Mouse (Mus musculus) kidney, embryonic 15.5 days (tissue): ENCODE results near the gene Ksr1. TPM values are rescaled to one million over a fixed set of nuclear protein-coding genes. Genes with fewer than 3 reads are reported as not detected.

Source experiments
- ATAC-seq: fragments of 200-750 bp; cut with Nextera tagmentation; replicated peaks from 2 replicates; pipeline ENCODE4 v1.8.0; 2017; ENCODE audit warnings: moderate TSS enrichment; ENCODE audit not compliant: low FRiP score
- H3K27ac ChIP-seq: fragments of 300-500 bp; sonication (generic); 2 replicates; pipeline ENCODE4 v1.5.1; 2015; ENCODE audit warnings: mild to moderate bottlenecking, inconsistent platforms
- H3K27me3 ChIP-seq: fragments of 300-500 bp; sonication (generic); 2 replicates; pipeline ENCODE4 v1.6.1; 2015; ENCODE audit warnings: inconsistent platforms
- H3K36me3 ChIP-seq: fragments of 300-500 bp; sonication (generic); 2 replicates; pipeline ENCODE4 v1.6.1; 2015; ENCODE audit warnings: inconsistent platforms
- H3K4me1 ChIP-seq: fragments of 300-500 bp; sonication (generic); 2 replicates; pipeline ENCODE4 v1.6.1; 2015; ENCODE audit warnings: inconsistent platforms
- H3K4me2 ChIP-seq: fragments of 300-500 bp; sonication (generic); 2 replicates; pipeline ENCODE4 v1.6.1; 2015; ENCODE audit warnings: moderate library complexity, mild to moderate bottlenecking, inconsistent platforms
- H3K4me3 ChIP-seq: fragments of 300-500 bp; sonication (generic); replicated peaks from 2 replicates; pipeline ENCODE4 v1.5.1; 2015; ENCODE audit warnings: mild to moderate bottlenecking, inconsistent platforms
- H3K9ac ChIP-seq: fragments of 300-500 bp; sonication (generic); 2 replicates; pipeline ENCODE4 v1.6.1; 2015; ENCODE audit warnings: mild to moderate bottlenecking, inconsistent platforms
- H3K9me3 ChIP-seq: fragments of 300-500 bp; sonication (generic); replicated peaks from 2 replicates; pipeline ENCODE4 v1.6.1; 2016; ENCODE audit warnings: inconsistent platforms
- WGBS: fragments of 180-500 bp; shearing (Covaris S2); methylation state at CpG from one replicate; pipeline ENCODE4 v1.1.7; 2015; ENCODE audit warnings: mixed read lengths; 5-methylcytosine and 5-hydroxymethylcytosine counted together
- polyA plus RNA-seq: library from polyadenylated mRNA; unstranded; fragments of >200 nt; fragmentation: Nextera tagmentation; extraction: Ambion mirVana; gene quantifications from 2 replicates; pipeline ENCODE4 v1.2.1, GENCODE M21; 2015

Gene Ksr1
- polyA plus RNA-seq, 1 experiment from 2014 or later = 3.3 TPM

DNA sequence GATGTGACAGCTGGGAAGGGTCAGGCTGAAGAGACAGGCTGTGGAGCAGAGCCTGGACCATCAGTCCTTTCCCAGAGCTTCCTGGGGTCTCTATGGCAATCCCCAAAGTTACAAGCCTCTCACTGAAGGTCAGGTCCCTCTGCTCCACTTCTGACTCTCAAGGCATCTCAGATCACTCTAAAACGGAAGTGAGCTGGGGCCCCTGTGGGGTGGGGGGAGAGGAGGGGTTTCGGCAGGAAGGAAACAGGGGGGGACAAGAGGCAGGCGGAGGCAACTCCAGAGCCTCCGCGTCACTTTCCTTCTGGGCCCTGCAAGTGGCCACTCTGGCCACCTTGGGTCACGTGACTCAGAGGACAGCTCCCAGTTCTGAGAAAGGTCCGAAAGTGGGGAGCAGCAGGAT is 122.9 kb downstream of the Ksr1 start:
- Histone ChIP-seq H3K9ac (no peak overlapping the region), H3K27me3 (no peaks in the 10 kb centered on the region)
- peak; percentile 55; the same call in 1 of the 2 replicates for ATAC-seq

GRCm38 (mm10) chr11:79022836-79023235 is 123.4 kb downstream of the Ksr1 start:
- Histone ChIP-seq H3K36me3 (peaks cover 47% of the 10 kb centered on the region), H3K4me1 (peaks cover 28% of the 10 kb centered on the region), H3K4me3 (no peak overlapping the region), H3K9ac (no peak overlapping the region), H3K27me3 (no peaks in the 10 kb centered on the region), H3K27ac (peak overlapping the region; percentile 84), H3K4me2 (peak overlapping the region; percentile 36), H3K9me3 (no peaks in the 10 kb centered on the region)
- ATAC-seq = no peak
- 60% methylated on average over 4 of the region's 4 CpGs for WGBS

More for the DNA sequence above, 122.9 kb downstream of the Ksr1 start:
- Histone ChIP-seq H3K36me3 (peaks cover 46% of the 10 kb centered on the region), H3K27ac (peak overlapping the region; percentile 84), H3K4me3 (no peak overlapping the region), H3K4me2 (peak overlapping the region; percentile 36), H3K4me1 (peaks cover 28% of the 10 kb centered on the region), H3K9me3 (no peaks in the 10 kb centered on the region)
- 23% methylated on average over 7 of the region's 7 CpGs for WGBS

DNA sequence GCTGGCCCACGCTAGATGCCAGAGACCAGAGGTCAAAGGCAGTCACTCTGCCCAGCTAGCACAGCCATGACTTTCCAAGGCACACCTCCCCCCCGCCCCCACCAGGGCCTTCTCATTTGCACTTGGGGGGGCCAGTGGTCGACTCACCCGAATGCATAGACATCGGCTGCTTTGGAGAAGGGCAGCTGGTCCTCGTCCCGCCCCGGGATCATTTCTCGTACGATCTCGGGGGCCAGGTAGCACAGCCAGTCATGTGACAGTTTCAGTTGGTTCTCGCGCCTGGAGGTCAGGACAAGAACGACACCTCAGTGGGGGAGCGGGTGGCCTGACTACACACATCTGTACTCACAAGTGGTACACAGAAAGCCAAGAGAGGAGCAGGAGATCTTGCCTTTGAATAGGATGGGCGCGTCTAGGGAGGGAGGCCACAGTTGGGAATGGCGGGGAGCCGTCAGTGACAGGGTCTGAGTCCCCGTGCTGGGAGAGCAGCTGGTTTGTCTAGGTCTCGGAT is 125.6 kb downstream of the Ksr1 start:
- H3K9me3 ChIP-seq = no peaks in the 10 kb centered on the region
- peaks cover 45% of the 10 kb centered on the region for H3K36me3 ChIP-seq
- no peak overlapping the region for H3K4me3 ChIP-seq
- no peak overlapping the region for H3K27ac ChIP-seq
- no peaks in the 10 kb centered on the region for H3K27me3 ChIP-seq
- 66% methylated on average over 21 of the region's 21 CpGs for WGBS
- H3K9ac ChIP-seq = no peak overlapping the region
- no peak overlapping the region for H3K4me2 ChIP-seq
- H3K4me1 ChIP-seq = peaks cover 36% of the 10 kb centered on the region
- ATAC-seq = no peak

DNA sequence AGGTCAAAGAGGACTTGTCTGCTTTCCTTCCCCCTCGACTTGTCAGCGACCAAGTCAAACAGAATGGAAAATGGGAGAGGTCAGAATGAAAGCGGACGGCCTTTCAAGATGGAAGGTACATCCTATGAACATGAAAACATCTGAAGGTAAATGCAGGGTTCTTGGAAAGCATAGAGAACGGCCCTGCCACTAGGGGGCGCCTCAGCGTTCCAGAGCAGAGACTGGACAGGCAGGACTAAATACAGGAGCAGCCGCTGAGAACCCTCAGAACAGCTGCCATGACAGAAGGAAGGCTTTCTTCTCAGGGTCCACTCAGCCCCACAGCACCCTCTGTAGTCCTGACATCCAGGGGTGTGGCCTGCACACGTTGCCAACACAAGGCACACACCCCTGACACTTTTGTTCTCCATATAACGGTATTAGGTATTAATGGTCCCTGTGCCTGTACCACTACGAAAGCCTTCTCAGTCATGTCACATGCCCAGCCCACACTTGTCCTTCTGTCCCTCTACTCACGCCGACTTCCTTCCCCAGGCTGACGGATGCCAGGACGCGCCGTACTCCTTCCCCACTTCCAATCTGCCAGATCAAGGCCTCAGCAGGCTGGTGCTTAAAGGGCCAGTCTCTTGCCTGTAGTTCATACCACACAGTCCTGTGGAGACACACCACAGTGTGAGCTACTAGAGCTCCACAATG is 126.2 kb downstream of the Ksr1 start:
- Histone ChIP-seq H3K9ac (no peak overlapping the region), H3K4me1 (peaks cover 39% of the 10 kb centered on the region), H3K9me3 (no peaks in the 10 kb centered on the region), H3K27me3 (no peaks in the 10 kb centered on the region), H3K27ac (no peak overlapping the region), H3K36me3 (peaks cover 45% of the 10 kb centered on the region), H3K4me3 (no peak overlapping the region), H3K4me2 (no peak overlapping the region)
- ATAC-seq = no peak
- WGBS = 80% methylated on average over 17 of the region's 17 CpGs

DNA sequence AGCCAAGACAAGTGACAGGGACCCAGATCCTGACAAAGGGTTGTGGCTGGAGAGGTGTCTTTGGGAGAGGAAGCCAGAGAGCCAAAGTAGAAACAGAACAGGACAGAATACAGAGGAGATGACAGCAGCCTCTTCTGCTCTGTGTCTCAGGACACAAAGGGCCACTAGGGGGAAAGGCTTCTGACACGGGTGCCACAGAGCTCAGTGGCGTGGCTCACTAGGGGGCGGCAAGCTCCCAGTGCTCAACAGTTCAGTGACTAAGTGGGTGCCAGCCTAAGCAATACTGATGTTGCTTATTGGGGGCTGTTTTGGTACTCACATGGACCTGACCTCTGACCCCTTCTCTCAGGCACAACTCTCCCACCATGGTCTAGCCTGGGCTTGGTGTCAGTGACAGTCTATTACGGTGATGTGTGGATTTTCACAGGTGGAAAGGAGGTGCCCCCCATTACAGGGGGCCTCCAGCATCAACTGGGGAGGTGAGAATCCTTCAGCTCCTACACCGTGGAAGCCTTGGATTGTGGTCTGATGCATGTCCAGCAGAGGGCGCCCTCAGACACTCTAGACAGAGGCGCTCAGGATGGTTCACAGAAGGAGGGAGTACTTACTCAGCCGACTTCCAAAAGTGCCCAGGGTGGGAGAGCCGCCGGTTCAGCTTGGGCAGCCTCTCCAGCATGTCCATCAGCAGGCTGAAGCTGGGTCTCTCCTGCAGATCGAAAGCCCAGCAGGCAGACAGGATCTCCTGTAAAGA is 127.1 kb downstream of the Ksr1 start:
- WGBS = 54% methylated on average over 11 of the region's 11 CpGs
- H3K4me3 ChIP-seq = no peak overlapping the region
- H3K27me3 ChIP-seq = no peaks in the 10 kb centered on the region
- H3K27ac ChIP-seq = no peak overlapping the region
- H3K36me3 ChIP-seq = peaks cover 45% of the 10 kb centered on the region
- H3K4me2 ChIP-seq = no peak overlapping the region
- H3K9me3 ChIP-seq = no peaks in the 10 kb centered on the region
- no peak overlapping the region for H3K9ac ChIP-seq
- no peak for ATAC-seq
- peaks cover 47% of the 10 kb centered on the region for H3K4me1 ChIP-seq

DNA sequence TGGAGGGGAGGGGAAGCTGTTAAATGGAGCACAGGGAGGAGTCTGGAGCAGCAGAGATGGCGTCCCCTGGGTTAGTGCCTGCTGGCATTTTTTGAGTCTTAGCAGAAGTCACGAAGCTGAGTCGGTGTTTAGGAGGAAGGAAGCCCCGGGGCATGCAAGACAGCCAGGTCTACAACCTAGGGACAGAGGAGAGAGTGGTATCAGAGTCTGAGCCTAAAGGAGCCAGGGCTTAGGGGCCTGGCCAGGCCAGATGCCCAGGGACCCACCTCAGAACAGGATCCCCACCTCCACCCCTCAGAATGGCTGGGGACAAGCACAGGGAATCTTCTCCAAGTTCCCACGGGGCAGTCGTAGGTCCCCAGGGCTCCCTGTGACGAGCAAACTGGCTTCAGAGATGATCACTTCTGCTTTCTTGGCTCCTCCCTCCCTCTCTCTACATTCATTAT is 129.0 kb downstream of the Ksr1 start:
- ATAC-seq = no peak
- no peak overlapping the region for H3K4me2 ChIP-seq
- H3K27me3 ChIP-seq = no peaks in the 10 kb centered on the region
- WGBS = 80% methylated on average over 7 of the region's 7 CpGs
- no peaks in the 10 kb centered on the region for H3K9me3 ChIP-seq
- peaks cover 45% of the 10 kb centered on the region for H3K36me3 ChIP-seq
- no peak overlapping the region for H3K9ac ChIP-seq
- H3K27ac ChIP-seq = no peak overlapping the region
- H3K4me3 ChIP-seq = no peak overlapping the region
- peaks cover 32% of the 10 kb centered on the region for H3K4me1 ChIP-seq

DNA sequence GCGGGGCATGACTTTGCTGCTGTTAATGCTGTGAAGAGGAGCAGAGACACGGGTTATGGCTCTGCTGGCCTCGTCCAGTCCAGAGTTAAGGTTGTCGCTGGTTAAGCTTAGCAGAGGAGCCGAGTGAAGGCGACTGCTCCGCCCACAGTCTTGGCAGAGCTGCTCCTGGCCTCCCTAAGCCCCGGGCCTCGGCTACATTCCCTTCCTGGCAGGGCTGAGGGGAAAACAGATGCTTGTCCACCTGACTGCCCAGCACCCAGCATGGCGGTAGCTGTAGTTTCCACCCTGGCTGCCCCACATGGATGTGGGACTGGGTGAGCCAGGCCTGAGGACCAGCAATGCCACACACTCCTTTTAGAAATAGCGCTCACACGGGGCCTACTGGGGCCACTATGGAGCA is 130.0 kb downstream of the Ksr1 start:
- Histone ChIP-seq H3K9ac (no peak overlapping the region), H3K27ac (no peak overlapping the region), H3K4me2 (no peak overlapping the region), H3K36me3 (peaks cover 41% of the 10 kb centered on the region), H3K27me3 (no peaks in the 10 kb centered on the region), H3K4me3 (no peak overlapping the region), H3K9me3 (no peaks in the 10 kb centered on the region), H3K4me1 (peaks cover 31% of the 10 kb centered on the region)
- ATAC-seq = peak; percentile 33; the same call in 1 of the 2 replicates
- 48% methylated on average over 12 of the region's 12 CpGs for WGBS

- H3K4me2 ChIP-seq = no peak overlapping the region
- H3K9me3 ChIP-seq = no peaks in the 10 kb centered on the region
- ATAC-seq = no peak
- peaks cover 36% of the 10 kb centered on the region for H3K36me3 ChIP-seq
- H3K27me3 ChIP-seq = no peaks in the 10 kb centered on the region
- H3K4me1 ChIP-seq = peaks cover 30% of the 10 kb centered on the region
- no peak overlapping the region for H3K9ac ChIP-seq
- WGBS = 77% methylated on average over 24 of the region's 24 CpGs
- no peak overlapping the region for H3K27ac ChIP-seq
- H3K4me3 ChIP-seq = no peak overlapping the region
Observed at GRCm38 (mm10) chr11:79015660-79016215, 130.5 kb downstream of the Ksr1 start.

GRCm38 (mm10) chr11:79014602-79015325 is 131.4 kb downstream of the Ksr1 start:
- Histone ChIP-seq H3K9ac (no peak overlapping the region), H3K27ac (peak overlapping the region; percentile 45; the same call in 1 of the 2 replicates)
- ATAC-seq = no peak

DNA sequence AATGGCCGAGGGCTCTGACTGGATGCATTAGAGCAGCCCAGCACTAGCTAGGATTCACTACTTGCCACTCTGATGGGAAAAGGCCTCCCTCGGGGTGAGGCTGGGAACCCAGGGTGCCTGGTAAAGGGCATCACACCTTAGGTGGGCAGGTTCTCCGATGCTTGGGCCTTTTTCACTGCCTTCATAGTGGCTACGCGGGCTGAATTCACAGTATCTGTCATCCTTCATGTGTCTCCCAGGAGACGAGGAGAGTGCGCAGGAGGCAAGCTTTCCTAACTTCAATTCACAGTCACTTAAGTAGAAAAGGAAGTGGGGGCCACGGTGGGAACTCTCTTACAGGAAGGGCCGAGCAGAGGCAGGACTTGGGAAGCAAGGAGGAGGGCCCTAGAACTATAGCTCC is 132.4 kb downstream of the Ksr1 start:
- peaks cover 20% of the 10 kb centered on the region for H3K36me3 ChIP-seq
- no peaks in the 10 kb centered on the region for H3K27me3 ChIP-seq
- H3K9ac ChIP-seq = no peak overlapping the region
- no peak for ATAC-seq
- no peak overlapping the region for H3K4me3 ChIP-seq
- WGBS = 71% methylated on average over 9 of the region's 9 CpGs
- no peak overlapping the region for H3K4me2 ChIP-seq
- no peaks in the 10 kb centered on the region for H3K9me3 ChIP-seq
- no peak overlapping the region for H3K27ac ChIP-seq
- peaks cover 23% of the 10 kb centered on the region for H3K4me1 ChIP-seq

More at GRCm38 (mm10) chr11:79014602-79015325, 131.4 kb downstream of the Ksr1 start:
- H3K9me3 ChIP-seq = no peaks in the 10 kb centered on the region
- H3K4me1 ChIP-seq = peaks cover 23% of the 10 kb centered on the region
- WGBS = 63% methylated on average over 15 of the region's 15 CpGs
- H3K27me3 ChIP-seq = no peaks in the 10 kb centered on the region
- H3K4me2 ChIP-seq = no peak overlapping the region
- H3K36me3 ChIP-seq = peaks cover 27% of the 10 kb centered on the region
- H3K4me3 ChIP-seq = no peak overlapping the region

- peaks cover 23% of the 10 kb centered on the region for H3K4me1 ChIP-seq
- H3K9me3 ChIP-seq = no peaks in the 10 kb centered on the region
- no peak overlapping the region for H3K9ac ChIP-seq
- H3K4me3 ChIP-seq = no peak overlapping the region
- no peak for ATAC-seq
- H3K27me3 ChIP-seq = no peaks in the 10 kb centered on the region
- H3K4me2 ChIP-seq = no peak overlapping the region
- no peak overlapping the region for H3K27ac ChIP-seq
- peaks cover 12% of the 10 kb centered on the region for H3K36me3 ChIP-seq
Observed at GRCm38 (mm10) chr11:79013056-79013455, 133.2 kb downstream of the Ksr1 start.
